Mouse (Mus musculus) forebrain, embryonic 13.5 days (tissue): ENCODE data around the gene Plekha6. TPM values are rescaled to one million over a fixed set of nuclear protein-coding genes. Genes with fewer than 3 reads are reported as not detected.
A peak's percentile ranks its signal among the peaks of the same experiment; 100 is the strongest.

Experiments
- ATAC-seq: fragments of 200-750 bp; cut with Nextera tagmentation; 2 replicates; pipeline ENCODE4 v1.8.0; 2017
- H3K27ac ChIP-seq: fragments of 300-500 bp; sonication (generic); 2 replicates; pipeline ENCODE4 v1.5.1; 2015; ENCODE audit warnings: inconsistent platforms, mild to moderate bottlenecking, moderate library complexity
- H3K27me3 ChIP-seq: fragments of 300-500 bp; sonication (generic); 2 replicates; pipeline ENCODE4 v1.6.1; 2015; ENCODE audit warnings: mild to moderate bottlenecking, inconsistent platforms
- H3K36me3 ChIP-seq: fragments of 300-500 bp; sonication (generic); 2 replicates; pipeline ENCODE4 v1.6.1; 2015; ENCODE audit warnings: mild to moderate bottlenecking, inconsistent platforms; ENCODE audit not compliant: poor library complexity, severe bottlenecking
- H3K4me1 ChIP-seq: fragments of 300-500 bp; sonication (generic); 2 replicates; pipeline ENCODE4 v1.6.1; 2015; ENCODE audit warnings: inconsistent platforms
- H3K4me2 ChIP-seq: fragments of 300-500 bp; sonication (generic); 2 replicates; pipeline ENCODE4 v1.6.1; 2015; ENCODE audit warnings: inconsistent platforms, mild to moderate bottlenecking, moderate library complexity
- H3K4me3 ChIP-seq: fragments of 300-500 bp; sonication (generic); 2 replicates; pipeline ENCODE4 v1.5.1; 2015; ENCODE audit warnings: mild to moderate bottlenecking, inconsistent platforms
- H3K9ac ChIP-seq: fragments of 300-500 bp; sonication (generic); 2 replicates; pipeline ENCODE4 v1.6.1; 2015; ENCODE audit warnings: mild to moderate bottlenecking, inconsistent platforms
- H3K9me3 ChIP-seq: fragments of 300-500 bp; sonication (generic); replicated peaks from 2 replicates; pipeline ENCODE4 v1.6.1; 2016; ENCODE audit warnings: inconsistent platforms
- WGBS: fragments of 180-500 bp; shearing (Covaris S2); methylation state at CpG from one replicate; pipeline ENCODE4 v1.1.7; 2015; 5-methylcytosine and 5-hydroxymethylcytosine counted together
- polyA plus RNA-seq: library from polyadenylated mRNA; unstranded; fragments of >200 nt; fragmentation: Nextera tagmentation; extraction: Ambion mirVana; gene quantifications from 2 replicates; pipeline ENCODE4 v1.2.1, GENCODE M21; 2015

Plekha6 gene
- 13.5 and 14.9 TPM in 2 replicates for polyA plus RNA-seq

DNA sequence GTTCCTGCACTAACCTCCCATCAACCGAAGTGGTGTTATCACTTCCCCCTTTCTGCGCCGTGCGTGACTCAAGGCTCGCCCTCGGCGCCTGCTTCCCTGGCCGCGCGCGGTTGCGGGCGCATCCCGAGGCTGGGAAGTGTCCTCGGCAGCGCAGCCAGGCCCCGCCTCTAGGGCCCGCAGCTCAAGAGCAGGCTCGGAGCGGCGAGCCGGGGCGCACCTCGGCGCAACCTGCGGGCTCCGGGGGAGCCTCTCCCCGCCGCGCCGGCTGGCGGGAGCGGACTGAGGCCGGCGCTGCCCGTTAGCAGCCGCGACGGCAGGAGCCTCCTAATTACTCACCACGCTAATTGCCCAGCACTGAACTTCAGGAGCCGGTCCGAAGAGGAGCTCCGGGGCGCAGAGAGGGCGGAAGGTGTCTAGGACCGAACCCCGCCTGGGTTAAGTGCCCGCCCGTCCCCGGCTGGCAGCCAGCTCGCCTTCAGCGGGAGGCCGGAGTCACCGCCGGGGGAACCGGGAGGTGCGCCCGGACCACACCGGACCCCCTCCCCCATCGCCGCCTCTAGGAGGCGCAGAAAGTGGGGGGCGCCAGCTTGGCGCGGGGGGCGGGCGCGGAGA, at the start of gene Plekha6:
Gene Plekha6 (plus strand): TSS at position 391 of the 612 bp plus-strand sequence.
- Histone ChIP-seq H3K27me3 (peaks cover 74% of the 10 kb centered on the region), H3K9ac (peak within 1 kb of the TSS; percentile 68), H3K27ac (no peak within 1 kb of the TSS), H3K4me1 (peaks cover 31% of the 10 kb centered on the region), H3K4me2 (peak within 1 kb of the TSS; percentile 97), H3K9me3 (no peaks in the 10 kb centered on the region), H3K4me3 (peak within 1 kb of the TSS; percentile 57), H3K36me3 (no peaks in the 10 kb centered on the region)
- ATAC-seq, result peak; percentile 21; the same call in 1 of the 2 replicates
- under 1% methylated on average over 68 of the region's 68 CpGs for WGBS

DNA sequence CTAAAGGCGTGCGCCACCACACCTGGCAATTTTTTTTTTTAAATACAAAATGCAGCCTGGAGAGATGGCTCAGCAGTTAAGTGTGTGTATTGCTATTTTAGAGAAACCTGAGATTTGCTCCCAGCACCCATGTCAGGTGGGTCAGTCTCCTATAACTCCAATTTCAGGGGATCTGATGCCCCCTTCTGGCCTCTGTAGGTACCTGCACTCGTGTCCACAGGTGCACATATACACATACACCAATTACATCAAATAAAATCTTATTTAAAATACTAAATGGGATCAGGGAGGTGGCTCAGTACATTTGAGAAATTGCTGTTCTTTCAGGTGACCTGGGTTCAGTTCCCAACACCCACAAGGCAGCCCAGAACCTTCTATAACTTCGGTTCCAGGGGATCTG, 47.9 kb upstream of the Plekha6 start:
- Histone ChIP-seq H3K27ac (no peak overlapping the region), H3K9ac (no peak overlapping the region), H3K4me2 (no peak overlapping the region), H3K27me3 (no peaks in the 10 kb centered on the region), H3K36me3 (peaks cover 6% of the 10 kb centered on the region; the same call in 1 of the 2 replicates), H3K4me1 (no peaks in the 10 kb centered on the region), H3K9me3 (no peaks in the 10 kb centered on the region; the same call in 1 of the 2 replicates), H3K4me3 (no peak overlapping the region)
- no peak for ATAC-seq
- 91% methylated on average over 4 of the region's 4 CpGs for WGBS

DNA sequence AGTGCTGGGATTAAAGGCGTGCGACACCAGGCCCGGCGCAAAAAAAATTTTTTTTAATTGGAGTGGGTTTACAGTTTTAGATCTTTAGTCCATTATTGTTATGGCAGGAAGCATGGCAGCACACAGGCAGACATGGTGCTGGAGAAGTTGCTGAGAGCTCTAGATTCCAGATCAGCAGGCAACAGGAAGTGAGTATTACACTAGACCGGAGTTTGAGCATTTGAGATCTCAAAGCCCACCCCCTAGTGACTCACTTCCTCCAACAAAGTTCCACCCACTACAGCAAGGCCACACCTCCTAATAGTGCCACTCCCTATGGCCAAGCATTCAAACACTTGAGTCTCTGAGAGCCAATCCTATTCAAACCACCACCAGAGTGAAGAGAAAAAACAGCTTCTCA, 45.9 kb upstream of the Plekha6 start:
- Histone ChIP-seq H3K4me1 (no peaks in the 10 kb centered on the region), H3K9me3 (no peaks in the 10 kb centered on the region; the same call in 1 of the 2 replicates), H3K4me2 (no peak overlapping the region), H3K27ac (no peak overlapping the region), H3K27me3 (no peaks in the 10 kb centered on the region), H3K36me3 (peaks cover 4% of the 10 kb centered on the region; the same call in 1 of the 2 replicates), H3K9ac (no peak overlapping the region), H3K4me3 (no peak overlapping the region)
- ATAC-seq, result no peak
- WGBS, result 92% methylated on average over 5 of the region's 5 CpGs

DNA sequence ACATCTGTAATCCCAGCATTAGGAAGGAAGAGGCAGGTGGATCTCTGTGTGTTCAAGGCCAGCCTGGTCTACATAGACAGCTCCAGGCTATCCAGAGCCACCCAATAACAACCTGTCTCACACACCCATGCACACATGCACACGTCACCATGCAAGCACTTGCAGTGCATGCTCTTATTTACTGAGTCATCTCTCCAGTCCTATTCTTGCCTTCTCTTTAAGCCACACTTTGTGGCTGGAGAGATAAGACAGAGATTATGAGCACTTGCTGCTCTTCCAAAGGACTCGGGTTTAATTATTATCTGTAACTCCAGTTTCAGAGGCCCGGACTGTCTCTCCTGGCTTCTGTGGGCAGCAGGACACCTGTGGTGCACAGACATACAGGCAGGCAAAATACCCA, 45.2 kb upstream of the Plekha6 start:
- Histone ChIP-seq H3K27ac (no peak overlapping the region), H3K27me3 (no peaks in the 10 kb centered on the region), H3K4me1 (no peaks in the 10 kb centered on the region), H3K9me3 (no peaks in the 10 kb centered on the region; the same call in 1 of the 2 replicates), H3K4me3 (no peak overlapping the region), H3K9ac (no peak overlapping the region), H3K36me3 (peaks cover 4% of the 10 kb centered on the region; the same call in 1 of the 2 replicates), H3K4me2 (no peak overlapping the region)
- 85% methylated on average over 3 of the region's 3 CpGs for WGBS
- ATAC-seq, result no peak

DNA sequence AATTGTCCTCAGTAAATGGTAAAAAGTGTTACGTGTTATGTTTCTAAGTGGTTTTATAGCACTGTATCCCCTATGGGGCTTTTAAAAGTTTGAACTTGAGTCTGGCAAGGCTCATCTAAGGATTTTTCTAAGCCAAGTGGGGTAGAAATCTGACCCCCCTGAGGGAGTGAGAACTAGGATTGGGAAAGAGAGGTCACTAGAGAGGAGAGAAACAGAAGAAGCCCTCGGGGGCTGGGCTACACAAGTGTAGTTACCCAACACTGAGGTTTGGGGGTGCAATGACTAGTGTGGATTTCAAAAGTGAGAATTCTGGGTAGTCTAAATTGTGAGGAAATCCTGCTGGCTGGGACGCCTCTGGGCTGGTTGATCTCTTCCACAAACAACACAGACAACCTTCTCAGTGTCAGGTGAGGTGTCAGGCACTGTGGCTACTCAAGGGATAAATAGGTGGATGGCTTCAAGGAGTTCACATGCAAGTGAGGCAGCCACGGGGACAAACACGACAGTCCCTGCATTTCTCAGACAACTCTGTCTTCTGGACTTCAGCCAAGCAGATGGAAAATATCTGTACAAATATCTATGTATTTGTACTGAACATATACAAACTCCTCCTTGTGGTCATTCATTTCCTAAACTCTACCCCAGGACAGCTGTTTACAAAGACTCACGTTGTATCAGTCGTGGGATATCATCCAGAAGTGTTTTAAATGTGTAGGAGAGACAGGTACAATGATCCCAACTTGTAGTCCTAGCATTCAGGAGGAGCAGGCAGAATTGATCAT, 43.9 kb upstream of the Plekha6 start:
- Histone ChIP-seq H3K9me3 (no peaks in the 10 kb centered on the region; the same call in 1 of the 2 replicates), H3K9ac (no peak overlapping the region), H3K4me1 (no peaks in the 10 kb centered on the region), H3K27me3 (no peaks in the 10 kb centered on the region), H3K4me2 (no peak overlapping the region), H3K27ac (no peak overlapping the region), H3K36me3 (0 out of 2 replicates have a peak, but pooled peaks cover under 1% of the 10 kb centered on the region), H3K4me3 (no peak overlapping the region)
- no peak for ATAC-seq
- WGBS, result 83% methylated on average over 7 of the region's 7 CpGs

DNA sequence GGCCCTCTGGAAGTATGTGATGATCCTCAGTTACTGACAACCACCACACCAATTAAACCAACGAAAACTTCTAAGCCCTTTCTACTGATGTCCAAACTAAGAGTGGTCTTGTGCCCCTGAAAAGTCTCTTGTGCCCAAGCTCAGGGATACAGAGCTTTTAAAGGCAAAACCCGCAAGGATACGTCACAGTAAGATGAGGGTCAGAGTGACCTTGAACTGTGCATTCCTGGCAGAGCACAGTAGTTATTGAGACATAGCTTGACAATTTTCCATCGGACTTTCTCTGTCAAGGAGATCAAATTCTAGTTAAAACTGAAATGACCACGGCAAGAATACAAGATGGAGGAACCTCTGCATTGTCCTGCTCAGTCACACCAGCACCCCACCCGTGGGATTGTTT, 42.8 kb upstream of the Plekha6 start:
- no peaks in the 10 kb centered on the region for H3K36me3 ChIP-seq
- no peaks in the 10 kb centered on the region for H3K27me3 ChIP-seq
- no peaks in the 10 kb centered on the region for H3K4me1 ChIP-seq
- H3K9ac ChIP-seq, result no peak overlapping the region
- no peak overlapping the region for H3K4me3 ChIP-seq
- H3K27ac ChIP-seq, result no peak overlapping the region
- H3K4me2 ChIP-seq, result no peak overlapping the region
- 69% methylated on average over 6 of the region's 6 CpGs for WGBS
- no peaks in the 10 kb centered on the region for H3K9me3 ChIP-seq
- no peak for ATAC-seq

DNA sequence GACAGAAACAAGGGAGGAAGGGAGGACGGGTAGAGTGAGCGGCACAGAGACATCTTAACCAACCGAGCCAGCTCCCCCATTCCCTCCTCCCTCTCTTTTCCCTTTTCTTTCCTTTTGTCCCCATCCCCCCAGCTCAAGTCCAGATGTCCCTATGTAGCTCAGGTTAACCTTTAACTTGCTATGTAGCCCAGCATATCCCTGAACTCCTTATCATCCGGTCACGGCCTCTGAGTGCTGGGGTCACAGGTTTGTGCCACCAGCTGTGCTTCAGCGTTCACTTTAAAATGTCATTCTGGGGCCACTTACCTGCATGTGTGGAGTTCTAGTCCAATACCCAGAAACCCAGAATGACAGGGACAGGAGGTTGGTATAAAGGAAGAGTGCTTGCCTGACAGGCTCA, 39.9 kb upstream of the Plekha6 start:
- H3K9ac ChIP-seq, result no peak overlapping the region
- no peak for ATAC-seq
- no peak overlapping the region for H3K27ac ChIP-seq
- no peak overlapping the region for H3K4me3 ChIP-seq
- 78% methylated on average over 6 of the region's 6 CpGs for WGBS
- H3K9me3 ChIP-seq, result no peaks in the 10 kb centered on the region
- H3K36me3 ChIP-seq, result no peaks in the 10 kb centered on the region
- H3K4me1 ChIP-seq, result peaks cover under 1% of the 10 kb centered on the region; the same call in 1 of the 2 replicates
- no peak overlapping the region for H3K4me2 ChIP-seq
- H3K27me3 ChIP-seq, result no peaks in the 10 kb centered on the region

DNA sequence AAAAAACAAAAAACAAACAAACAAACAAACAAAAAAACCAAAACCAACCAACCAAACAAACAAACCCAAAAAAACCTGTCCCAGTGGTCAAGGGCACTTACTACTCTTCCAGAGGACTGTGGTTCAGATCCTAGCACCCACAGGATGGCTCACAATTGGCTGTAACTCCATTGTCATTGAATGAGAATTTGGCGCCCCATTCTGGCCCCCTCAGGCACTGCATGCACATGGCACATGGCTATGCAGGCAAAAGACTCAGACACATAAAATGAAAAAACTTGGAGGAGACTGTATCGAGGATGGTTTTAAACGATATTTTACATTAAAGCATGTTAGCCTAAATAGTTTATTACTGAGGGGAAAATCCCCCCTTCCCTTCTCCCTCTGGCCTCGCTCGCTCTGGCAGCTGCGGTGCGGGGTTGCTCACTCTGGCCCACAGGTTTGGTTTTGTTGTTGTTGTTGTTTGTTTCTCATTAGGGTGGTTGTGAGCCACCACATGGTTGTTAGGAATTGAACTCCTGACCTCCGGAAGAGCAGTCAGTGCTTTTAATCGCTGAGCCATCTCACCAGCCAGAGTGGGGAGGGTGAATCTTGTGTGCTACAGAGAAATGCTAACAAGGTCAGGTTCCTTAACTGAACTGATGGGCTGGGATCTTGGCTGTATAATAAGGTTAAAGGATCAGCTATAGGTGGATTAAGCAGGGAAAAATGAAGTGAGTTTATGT, 38.2 kb upstream of the Plekha6 start:
- Histone ChIP-seq H3K4me3 (no peak overlapping the region), H3K27me3 (no peaks in the 10 kb centered on the region), H3K36me3 (no peaks in the 10 kb centered on the region), H3K4me1 (peaks cover 15% of the 10 kb centered on the region), H3K9me3 (no peaks in the 10 kb centered on the region), H3K27ac (no peak overlapping the region), H3K9ac (no peak overlapping the region), H3K4me2 (no peak overlapping the region)
- ATAC-seq, result no peak
- 89% methylated on average over 9 of the region's 9 CpGs for WGBS

DNA sequence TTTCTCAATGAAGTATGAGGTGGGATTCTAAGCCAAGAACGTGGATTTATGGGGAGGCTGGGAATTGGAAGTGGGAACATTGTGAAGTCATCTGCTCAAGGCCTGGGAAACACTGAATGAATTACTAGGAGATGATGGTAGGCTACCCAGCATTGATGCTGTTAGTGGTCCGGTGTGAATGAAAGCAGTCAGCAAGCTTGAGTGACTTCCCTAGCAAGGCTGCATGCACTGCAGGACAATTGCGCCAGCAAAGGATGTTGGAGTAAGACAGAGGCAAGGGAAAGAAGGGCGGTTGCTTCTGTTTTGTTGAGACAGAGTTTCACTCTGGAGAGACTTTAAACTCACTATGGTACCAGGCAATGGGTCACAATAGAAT, 37.7 kb upstream of the Plekha6 start:
- Histone ChIP-seq H3K27me3 (no peaks in the 10 kb centered on the region), H3K9me3 (no peaks in the 10 kb centered on the region), H3K4me1 (peaks cover 15% of the 10 kb centered on the region), H3K4me2 (no peak overlapping the region), H3K9ac (no peak overlapping the region), H3K27ac (no peak overlapping the region), H3K36me3 (no peaks in the 10 kb centered on the region), H3K4me3 (no peak overlapping the region)
- no peak for ATAC-seq
- WGBS, result 65% methylated on average over 4 of the region's 4 CpGs

DNA sequence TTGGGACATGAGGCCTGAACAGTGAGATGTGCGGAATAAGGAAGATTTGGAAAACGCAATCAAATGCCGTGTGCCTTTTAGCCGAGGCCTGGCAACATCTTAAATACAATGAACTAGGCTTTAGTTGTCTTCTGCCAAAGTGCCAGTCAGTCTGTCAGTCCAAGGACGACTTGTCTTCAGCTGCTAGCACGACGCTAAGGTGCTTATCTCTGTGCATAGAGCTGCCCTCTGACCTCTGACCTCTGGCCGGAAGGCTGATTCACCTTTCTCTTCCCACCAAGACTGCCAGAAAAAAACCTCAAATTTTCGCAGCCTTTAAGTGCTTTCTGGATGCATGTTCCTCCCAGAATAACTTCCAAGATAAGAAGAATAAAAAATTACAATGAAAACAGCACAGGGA, 36.7 kb upstream of the Plekha6 start:
- Histone ChIP-seq H3K36me3 (no peaks in the 10 kb centered on the region), H3K4me3 (no peak overlapping the region), H3K4me1 (peaks cover 17% of the 10 kb centered on the region), H3K27me3 (no peaks in the 10 kb centered on the region), H3K4me2 (no peak overlapping the region), H3K27ac (no peak overlapping the region), H3K9me3 (no peaks in the 10 kb centered on the region), H3K9ac (no peak overlapping the region)
- WGBS, result 68% methylated on average over 9 of the region's 9 CpGs
- no peak for ATAC-seq

DNA sequence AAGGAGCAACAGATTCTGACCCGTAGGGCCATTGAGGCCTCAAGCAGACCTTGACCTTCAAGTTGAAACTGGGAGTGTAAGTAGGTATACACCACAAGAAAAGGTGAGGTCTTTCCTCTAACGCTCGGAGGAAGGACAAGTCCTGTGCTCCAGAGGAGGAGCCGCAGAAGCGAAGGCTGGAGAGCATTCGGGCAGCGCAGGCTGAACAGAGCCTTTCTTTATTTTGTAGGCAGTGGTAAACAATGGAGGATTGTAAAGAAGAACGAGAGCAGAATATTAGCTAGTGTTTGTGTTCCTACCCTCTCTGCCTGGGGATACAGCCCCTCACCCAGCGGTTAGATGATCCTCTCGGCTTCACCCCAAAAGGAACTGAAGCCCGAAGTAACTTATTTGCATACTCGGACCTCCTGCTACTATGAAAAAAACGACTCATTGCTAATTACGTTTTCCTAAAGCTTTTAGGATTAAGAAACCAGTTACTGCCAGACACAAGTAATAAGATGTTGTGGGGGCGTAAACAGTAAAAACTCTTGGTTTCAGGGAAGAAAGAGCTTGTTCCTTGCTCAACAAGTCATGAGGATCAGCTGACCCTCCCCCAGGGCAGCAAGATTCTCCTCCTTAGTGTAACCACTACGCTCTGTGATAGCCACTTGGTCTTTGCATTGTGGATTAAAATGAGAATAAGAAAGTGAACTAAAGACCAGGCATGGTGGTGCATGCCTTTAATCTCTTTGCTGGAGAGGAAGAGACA, 34.4 kb upstream of the Plekha6 start:
- Histone ChIP-seq H3K4me3 (no peak overlapping the region), H3K27ac (peak overlapping the region; percentile 44), H3K9me3 (no peaks in the 10 kb centered on the region), H3K9ac (0 out of 2 replicates have a peak overlapping the region, but pooled peaks have one; percentile 0), H3K4me1 (peaks cover 40% of the 10 kb centered on the region), H3K4me2 (peak overlapping the region; percentile 37), H3K36me3 (no peaks in the 10 kb centered on the region), H3K27me3 (no peaks in the 10 kb centered on the region)
- no peak for ATAC-seq
- 11% methylated on average over 16 of the region's 16 CpGs for WGBS
